Mouse (Mus musculus): ENCODE data around the gene Rps18. TPM values are rescaled to one million over a fixed set of nuclear protein-coding genes. Genes with fewer than 3 reads are reported as not detected.
A peak's percentile ranks its signal among the peaks of the same experiment; 100 is the strongest.
"Not testable (repeated sequence)": the region's sequence is repeated elsewhere in the genome, so short reads cannot be mapped to it uniquely, and the experiment has no call there.

Rps18 gene
- polyA plus RNA-seq, 1 experiment from 2014 or later, result 847 TPM

DNA sequence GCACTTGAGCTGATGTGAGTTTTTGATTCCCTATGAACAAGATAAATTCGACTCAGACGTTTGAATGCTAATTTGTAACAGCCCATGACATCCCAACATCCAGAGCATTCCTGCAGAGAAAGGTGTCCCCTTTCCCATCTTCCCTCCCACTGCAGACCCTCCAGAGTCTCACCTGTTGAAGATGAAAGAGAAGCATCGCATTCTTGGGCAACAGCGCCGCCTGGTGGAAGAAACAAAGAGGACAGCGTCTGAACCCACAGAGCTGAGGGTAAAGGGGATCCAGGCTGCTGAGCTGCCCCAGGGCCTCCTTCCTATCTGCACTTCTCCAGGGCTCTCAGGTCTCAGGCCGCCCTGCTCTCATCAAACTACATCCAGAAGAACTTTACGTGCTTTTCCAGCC is 26.3 kb upstream of the Rps18 start:
- H3K4me2 ChIP-seq, result peak overlapping the region; percentile 78
- peak overlapping the region; percentile 60; the same call in 1 of the 2 replicates for H3K4me3 ChIP-seq
- peaks cover 35% of the 10 kb centered on the region for H3K27me3 ChIP-seq
- 9% methylated on average over 8 of the region's 8 CpGs for WGBS
- not testable (repeated sequence) for H3K9me3 ChIP-seq (replicated peaks); H3K9ac ChIP-seq; H3K36me3 ChIP-seq; H3K27ac ChIP-seq; ATAC-seq (replicated peaks; ENCODE audit: insufficient number of reproducible peaks, insufficient read depth, low FRiP score, low read depth)
- H3K4me1 ChIP-seq (replicated peaks), result peaks cover 27% of the 10 kb centered on the region

GRCm38 (mm10) chr17:33981192-33981909 is 25.6 kb upstream of the Rps18 start:
- not testable (repeated sequence) for H3K36me3 ChIP-seq; H3K9me3 ChIP-seq (replicated peaks)
- peak; percentile 87 for ATAC-seq (replicated peaks; ENCODE audit: insufficient number of reproducible peaks, insufficient read depth, low FRiP score, low read depth)
- WGBS, result under 1% methylated on average over 27 of the region's 27 CpGs
- H3K4me3 ChIP-seq, result peak overlapping the region; percentile 60
- H3K9ac ChIP-seq, result peak overlapping the region; percentile 65
- H3K27ac ChIP-seq, result peak overlapping the region; percentile 87
- H3K4me2 ChIP-seq, result peak overlapping the region; percentile 78
- H3K4me1 ChIP-seq (replicated peaks), result peaks cover 27% of the 10 kb centered on the region
- H3K27me3 ChIP-seq, result peaks cover 43% of the 10 kb centered on the region

DNA sequence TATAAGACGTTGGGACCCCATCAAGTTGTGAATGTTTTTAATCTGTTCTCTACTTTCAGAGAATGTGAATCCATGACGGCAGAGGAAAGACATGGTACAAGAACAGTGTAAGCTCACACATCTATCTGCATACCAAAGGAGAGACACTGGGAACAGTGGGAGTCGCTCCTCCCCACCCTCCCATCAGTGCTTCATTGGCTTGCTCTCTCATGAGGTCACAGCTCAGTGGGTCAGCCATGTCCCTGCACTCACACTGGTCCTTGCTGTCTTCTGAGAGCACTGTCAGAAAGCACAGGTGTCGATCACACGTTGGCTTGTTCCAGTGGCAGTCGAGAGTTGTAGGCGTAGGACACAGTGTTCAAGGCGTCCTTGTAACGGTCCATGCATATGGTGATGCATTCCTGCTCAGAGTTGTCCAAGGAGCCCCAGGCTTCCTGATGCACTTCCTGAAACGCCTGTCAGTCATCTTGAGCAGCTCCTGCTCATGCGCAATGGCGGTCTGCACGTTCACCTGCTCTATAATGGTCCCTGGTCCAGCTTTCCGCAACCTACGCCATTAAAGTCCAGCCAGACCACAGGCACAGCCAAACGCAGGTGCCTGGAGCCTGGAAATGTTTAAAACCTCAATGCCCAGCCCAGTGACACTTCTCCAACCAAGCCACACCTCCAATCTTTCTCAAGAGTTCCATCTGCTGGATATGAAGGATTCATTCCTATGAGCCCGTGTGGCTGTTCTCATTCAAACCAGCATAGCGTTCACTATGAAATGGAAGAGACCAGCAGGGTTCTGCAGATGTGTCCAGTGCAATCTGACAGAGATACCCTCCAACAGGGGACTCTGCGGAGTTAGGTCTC is 24.6 kb upstream of the Rps18 start:
- no peaks in the 10 kb centered on the region for H3K9me3 ChIP-seq (replicated peaks)
- no peaks in the 10 kb centered on the region for H3K36me3 ChIP-seq
- peaks cover 48% of the 10 kb centered on the region for H3K27me3 ChIP-seq
- whole genome bisulfite sequencing, result 72% methylated on average over 19 of the region's 19 CpGs
- no peak overlapping the region for H3K9ac ChIP-seq
- ATAC-seq (replicated peaks; ENCODE audit: insufficient number of reproducible peaks, insufficient read depth, low FRiP score, low read depth), result no peak
- peak overlapping the region; percentile 77 for H3K27ac ChIP-seq
- peak overlapping the region; percentile 78 for H3K4me2 ChIP-seq
- H3K4me3 ChIP-seq, result peak overlapping the region; percentile 60
- peaks cover 27% of the 10 kb centered on the region for H3K4me1 ChIP-seq (replicated peaks)

DNA sequence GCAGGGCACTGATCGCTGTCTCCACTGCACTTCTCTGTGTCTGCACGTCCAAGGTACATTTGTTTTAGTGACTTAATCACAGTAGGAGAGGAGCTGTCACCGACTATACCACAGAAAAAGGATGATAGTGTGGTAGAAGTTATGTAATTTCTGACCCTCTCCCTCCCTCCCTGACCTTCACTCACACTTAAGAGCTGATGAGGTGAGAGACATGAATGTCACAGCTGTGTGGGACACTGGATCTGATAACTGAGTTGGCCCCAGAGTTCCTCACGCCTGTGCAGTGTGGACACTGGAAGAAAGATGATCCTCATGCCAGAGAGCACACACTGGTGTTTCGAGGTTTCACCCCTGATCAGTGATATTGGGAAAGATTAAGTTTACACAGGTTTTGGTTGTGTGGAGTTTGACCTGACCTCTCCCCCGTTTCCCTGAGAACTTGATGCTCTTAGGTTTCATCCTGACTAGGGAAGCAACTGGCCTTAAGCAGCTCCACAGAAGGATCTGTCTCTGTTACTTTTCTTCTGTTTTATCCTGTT is 23.8 kb upstream of the Rps18 start:
- Histone ChIP-seq H3K4me1 (replicated peaks) (peaks cover 27% of the 10 kb centered on the region), H3K4me3 (no peak overlapping the region), H3K4me2 (no peak overlapping the region), H3K9ac (no peak overlapping the region), H3K27me3 (peaks cover 48% of the 10 kb centered on the region), H3K9me3 (replicated peaks) (no peaks in the 10 kb centered on the region), H3K36me3 (no peaks in the 10 kb centered on the region), H3K27ac (no peak overlapping the region)
- WGBS, result 58% methylated on average over 6 of the region's 6 CpGs
- ATAC-seq (replicated peaks; ENCODE audit: insufficient number of reproducible peaks, insufficient read depth, low FRiP score, low read depth), result no peak

- peak; percentile 54 for ATAC-seq (replicated peaks; ENCODE audit: insufficient number of reproducible peaks, insufficient read depth, low FRiP score, low read depth)
- Histone ChIP-seq H3K36me3 (no peaks in the 10 kb centered on the region), H3K9me3 (replicated peaks) (no peaks in the 10 kb centered on the region), H3K4me2 (peak overlapping the region; percentile 74), H3K27me3 (peaks cover 52% of the 10 kb centered on the region), H3K4me3 (peak overlapping the region; percentile 48), H3K4me1 (replicated peaks) (peaks cover 27% of the 10 kb centered on the region), H3K9ac (peak overlapping the region; percentile 25), H3K27ac (no peak overlapping the region)
- WGBS, result under 1% methylated on average over 17 of the region's 17 CpGs
Measured at GRCm38 (mm10) chr17:33978631-33979031, 22.8 kb upstream of the Rps18 start.

GRCm38 (mm10) chr17:33977861-33978557 is 22.2 kb upstream of the Rps18 start:
- Histone ChIP-seq H3K27me3 (peaks cover 52% of the 10 kb centered on the region), H3K4me2 (peak overlapping the region; percentile 74), H3K27ac (no peak overlapping the region), H3K4me3 (peak overlapping the region; percentile 48), H3K9ac (peak overlapping the region; percentile 25), H3K4me1 (replicated peaks) (peaks cover 27% of the 10 kb centered on the region), H3K36me3 (no peaks in the 10 kb centered on the region), H3K9me3 (replicated peaks) (no peaks in the 10 kb centered on the region)
- no peak for ATAC-seq (replicated peaks; ENCODE audit: insufficient number of reproducible peaks, insufficient read depth, low FRiP score, low read depth)
- 2% methylated on average over 57 of the region's 57 CpGs for WGBS

GRCm38 (mm10) chr17:33973572-33973971 is 17.8 kb upstream of the Rps18 start:
- no peaks in the 10 kb centered on the region for H3K36me3 ChIP-seq
- H3K4me2 ChIP-seq, result no peak overlapping the region
- peaks cover 34% of the 10 kb centered on the region for H3K27me3 ChIP-seq
- H3K9me3 ChIP-seq (replicated peaks), result no peaks in the 10 kb centered on the region
- no peak overlapping the region for H3K27ac ChIP-seq
- H3K9ac ChIP-seq, result no peak overlapping the region
- WGBS, result 58% methylated on average over 3 of the region's 3 CpGs
- no peak overlapping the region for H3K4me3 ChIP-seq
- H3K4me1 ChIP-seq (replicated peaks), result peaks cover 9% of the 10 kb centered on the region
- ATAC-seq (replicated peaks; ENCODE audit: insufficient number of reproducible peaks, insufficient read depth, low FRiP score, low read depth), result no peak

- WGBS, result 6% methylated on average over 1 of the region's 1 CpGs
- Histone ChIP-seq H3K27ac (no peak overlapping the region), H3K4me2 (no peak overlapping the region), H3K9me3 (replicated peaks) (no peaks in the 10 kb centered on the region), H3K27me3 (peaks cover 25% of the 10 kb centered on the region), H3K4me1 (replicated peaks) (peaks cover under 1% of the 10 kb centered on the region; the same call in 1 of the 2 replicates), H3K9ac (no peak overlapping the region), H3K4me3 (no peak overlapping the region), H3K36me3 (no peaks in the 10 kb centered on the region)
- ATAC-seq (replicated peaks; ENCODE audit: insufficient number of reproducible peaks, insufficient read depth, low FRiP score, low read depth), result no peak
Measured at GRCm38 (mm10) chr17:33972691-33973090, 16.9 kb upstream of the Rps18 start.

- Histone ChIP-seq H3K36me3 (peaks cover 10% of the 10 kb centered on the region; the same call in 1 of the 2 replicates), H3K4me2 (no peak overlapping the region), H3K4me3 (no peak overlapping the region), H3K27me3 (peaks cover 6% of the 10 kb centered on the region; the same call in 1 of the 2 replicates), H3K4me1 (replicated peaks) (no peaks in the 10 kb centered on the region), H3K27ac (no peak overlapping the region), H3K9ac (no peak overlapping the region), H3K9me3 (replicated peaks) (no peaks in the 10 kb centered on the region)
- ATAC-seq (replicated peaks; ENCODE audit: insufficient number of reproducible peaks, insufficient read depth, low FRiP score, low read depth), result no peak
- WGBS, result 76% methylated on average over 4 of the region's 4 CpGs
Measured at GRCm38 (mm10) chr17:33969394-33969793, 13.6 kb upstream of the Rps18 start.

GRCm38 (mm10) chr17:33968927-33969326 is 13.1 kb upstream of the Rps18 start:
- 31% methylated on average over 5 of the region's 5 CpGs for WGBS
- no peak overlapping the region for H3K4me2 ChIP-seq
- H3K27me3 ChIP-seq, result 0 out of 2 replicates have a peak, but pooled peaks cover 2% of the 10 kb centered on the region
- no peak; the same call in 1 of the 2 replicates for ATAC-seq (replicated peaks; ENCODE audit: insufficient number of reproducible peaks, insufficient read depth, low FRiP score, low read depth)
- no peak overlapping the region for H3K4me3 ChIP-seq
- H3K27ac ChIP-seq, result no peak overlapping the region
- H3K9ac ChIP-seq, result no peak overlapping the region
- peaks cover 13% of the 10 kb centered on the region; the same call in 1 of the 2 replicates for H3K36me3 ChIP-seq
- H3K4me1 ChIP-seq (replicated peaks), result no peaks in the 10 kb centered on the region
- no peaks in the 10 kb centered on the region for H3K9me3 ChIP-seq (replicated peaks)

- Histone ChIP-seq H3K27me3 (0 out of 2 replicates have a peak, but pooled peaks cover 2% of the 10 kb centered on the region), H3K4me2 (no peak overlapping the region), H3K4me3 (no peak overlapping the region), H3K27ac (no peak overlapping the region), H3K4me1 (replicated peaks) (no peaks in the 10 kb centered on the region), H3K36me3 (peaks cover 18% of the 10 kb centered on the region; the same call in 1 of the 2 replicates), H3K9me3 (replicated peaks) (no peaks in the 10 kb centered on the region), H3K9ac (no peak overlapping the region)
- 0% methylated on average over 9 of the region's 9 CpGs for WGBS
- ATAC-seq (replicated peaks; ENCODE audit: insufficient number of reproducible peaks, insufficient read depth, low FRiP score, low read depth), result peak; percentile 64; the same call in 1 of the 2 replicates
Measured at GRCm38 (mm10) chr17:33968489-33968888, 12.7 kb upstream of the Rps18 start.
